Mouse (Mus musculus): ENCODE measurements around the gene Rad51b.

Rad51b gene

DNA sequence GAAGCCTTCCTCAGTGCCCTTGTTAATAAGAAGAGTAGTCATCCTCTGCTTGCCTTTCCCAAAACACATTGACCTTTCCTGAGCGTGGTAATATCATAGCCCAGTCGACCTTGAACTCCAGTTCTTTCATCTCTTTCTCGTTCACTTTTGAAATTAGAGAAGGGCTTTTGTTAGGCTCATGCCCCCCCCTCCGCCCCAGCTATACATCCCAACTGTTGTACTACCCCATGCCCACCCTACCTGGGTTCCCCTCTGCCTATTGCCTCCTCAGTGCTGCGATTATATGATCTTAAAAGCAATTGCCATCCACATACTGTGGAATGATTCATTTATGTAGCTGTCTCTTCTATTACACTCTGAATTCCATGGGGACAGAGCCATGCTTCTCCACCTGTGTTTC is 193.5 kb downstream of the Rad51b start:
- DNase-seq (ENCODE audit: low read depth, low spot score), result no peak

DNA sequence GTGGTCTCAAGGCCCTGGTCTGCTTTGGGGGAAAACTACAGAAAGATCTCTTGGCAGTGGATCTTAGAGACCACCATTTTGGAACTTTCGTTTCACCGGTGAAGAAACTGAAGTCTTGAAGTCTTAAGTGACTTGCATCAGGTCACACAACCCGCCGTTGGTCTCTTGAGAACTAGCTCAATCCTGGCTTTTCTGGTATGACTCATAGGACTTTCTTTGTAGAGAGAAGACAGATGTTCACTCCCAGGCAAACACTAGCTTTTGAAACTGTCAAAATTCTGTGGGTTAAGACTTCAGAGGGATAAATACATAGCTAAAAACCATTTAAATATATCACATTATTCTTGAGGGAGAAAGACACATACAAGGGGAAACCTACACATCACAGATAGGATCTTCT is 195.1 kb downstream of the Rad51b start:
- no peak for DNase-seq (ENCODE audit: low read depth, low spot score)

DNA sequence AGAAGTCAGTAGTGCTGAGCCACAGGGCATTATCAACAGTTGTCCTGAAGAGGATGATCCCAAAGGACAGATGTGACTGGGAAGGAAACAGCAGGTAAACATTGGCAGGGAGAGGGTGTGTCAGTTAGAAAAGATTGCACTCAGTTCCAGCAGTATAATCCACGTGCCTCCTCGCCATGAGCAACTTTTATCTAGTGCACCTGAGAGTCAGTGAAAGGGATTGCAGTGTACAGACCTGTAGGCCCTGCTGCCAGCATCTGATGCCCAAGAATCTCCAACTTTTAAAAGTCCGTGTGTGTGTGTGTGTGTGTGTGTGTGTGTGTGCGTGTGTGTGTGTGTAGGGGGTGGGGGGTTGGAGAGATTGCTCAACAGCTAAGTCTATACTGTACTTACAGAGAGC is 195.5 kb downstream of the Rad51b start:
- no peak for DNase-seq (ENCODE audit: low read depth, low spot score)

DNA sequence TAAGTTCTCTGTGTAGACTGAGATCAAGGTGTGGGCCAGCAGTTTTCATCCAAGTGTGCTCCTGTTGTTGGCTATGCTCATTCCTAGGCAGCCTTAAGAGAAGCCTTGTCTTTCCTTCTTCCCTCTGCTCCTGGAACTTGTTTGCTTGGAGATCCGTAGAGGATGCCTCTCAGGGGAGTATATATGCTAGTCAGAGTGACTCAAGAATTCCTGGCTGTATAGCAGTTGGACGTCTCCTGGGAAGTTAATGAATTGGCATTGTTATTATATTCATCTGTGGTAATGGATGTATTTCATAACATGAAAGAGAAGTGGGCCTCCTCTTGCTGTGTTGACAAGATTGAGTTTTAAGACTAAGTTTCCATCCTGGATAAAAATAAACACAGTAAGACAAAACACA is 196.4 kb downstream of the Rad51b start:
- DNase-seq (ENCODE audit: low read depth, low spot score), result no peak

GRCm38 (mm10) chr12:79498326-79498725 is 201.2 kb downstream of the Rad51b start:
- DNase-seq (ENCODE audit: low read depth, low spot score), result no peak

- DNase-seq (ENCODE audit: low read depth, low spot score), result no peak
Observed at GRCm38 (mm10) chr12:79499809-79500208, 202.7 kb downstream of the Rad51b start.

DNA sequence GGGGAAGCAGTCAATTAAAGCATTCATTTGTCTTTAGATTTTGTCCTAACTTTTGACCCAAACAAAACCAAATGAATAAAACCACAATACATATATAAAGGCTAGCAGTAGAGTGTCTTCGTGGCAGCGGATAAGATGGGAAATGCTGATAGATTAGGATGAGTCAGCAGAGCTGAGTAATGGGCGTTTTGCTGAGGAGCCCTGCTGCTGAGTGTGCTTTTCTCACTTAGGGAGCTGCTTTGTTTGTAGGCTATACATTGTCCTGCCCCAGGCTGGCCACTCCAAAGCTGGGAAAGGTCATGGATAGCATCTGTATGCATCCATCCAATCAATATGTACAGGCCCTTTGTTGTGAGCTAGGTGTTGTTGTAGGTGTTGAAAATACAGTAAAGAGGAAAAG is 204.8 kb downstream of the Rad51b start:
- DNase-seq (ENCODE audit: low read depth, low spot score), result no peak

DNA sequence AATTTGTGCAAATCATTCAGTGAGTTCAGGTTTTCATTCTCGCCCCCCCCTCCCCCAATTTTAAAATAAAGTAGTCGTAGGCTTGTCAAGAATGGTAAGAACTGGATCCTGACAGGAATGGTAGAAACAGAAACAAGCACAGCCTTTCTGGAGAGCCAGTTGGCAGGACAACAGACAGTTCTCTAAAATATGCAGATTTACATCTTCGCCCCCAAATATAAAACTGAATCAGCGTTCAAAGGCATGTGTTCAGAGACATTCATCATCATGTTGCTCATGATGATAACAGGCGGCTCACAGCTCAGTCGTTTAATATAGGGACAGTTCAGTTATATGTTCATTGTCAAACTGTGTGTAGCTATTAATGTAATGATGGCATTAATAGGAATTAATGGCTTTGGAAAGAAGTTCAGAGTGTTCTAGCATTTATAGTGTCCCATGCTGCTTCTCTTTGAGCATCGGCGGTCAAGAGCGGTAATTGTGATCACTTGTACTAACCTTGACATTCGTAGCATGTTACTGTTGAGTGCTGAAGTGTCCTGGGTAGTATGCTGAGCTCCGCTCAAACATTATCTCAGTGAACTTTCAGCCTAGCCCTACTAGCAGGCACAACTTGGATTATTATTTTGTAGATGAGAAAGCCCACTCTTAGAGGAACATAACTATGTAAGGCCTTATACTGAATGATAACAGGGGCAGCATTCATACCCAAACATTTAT is 205.9 kb downstream of the Rad51b start:
- no peak for DNase-seq (ENCODE audit: low read depth, low spot score)

- DNase-seq (ENCODE audit: low read depth, low spot score), result peak; percentile 46
Observed at GRCm38 (mm10) chr12:79503582-79504515, 206.8 kb downstream of the Rad51b start.

- no peak for DNase-seq (ENCODE audit: low read depth, low spot score)
Observed at GRCm38 (mm10) chr12:79504641-79505040, 207.6 kb downstream of the Rad51b start.

DNA sequence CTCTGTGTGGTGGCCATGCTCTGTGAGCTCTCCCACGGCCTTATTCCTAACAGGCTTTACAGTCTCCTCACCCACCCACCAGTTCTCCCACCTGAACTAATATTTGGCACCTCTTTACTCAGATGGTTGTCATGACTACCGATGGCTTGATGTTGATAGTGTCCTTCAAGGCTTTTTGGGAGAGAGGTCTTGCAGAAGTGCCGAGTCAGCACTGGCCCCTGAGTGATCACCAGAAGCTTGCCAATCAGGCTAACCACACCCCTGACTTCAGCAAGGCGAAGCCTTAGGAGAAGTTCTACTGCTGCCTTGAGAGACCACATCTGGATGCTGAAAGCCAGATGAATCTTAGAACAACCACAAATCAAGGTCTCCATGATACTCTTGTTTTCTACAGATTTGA is 209.3 kb downstream of the Rad51b start:
- DNase-seq (ENCODE audit: low read depth, low spot score), result no peak

DNA sequence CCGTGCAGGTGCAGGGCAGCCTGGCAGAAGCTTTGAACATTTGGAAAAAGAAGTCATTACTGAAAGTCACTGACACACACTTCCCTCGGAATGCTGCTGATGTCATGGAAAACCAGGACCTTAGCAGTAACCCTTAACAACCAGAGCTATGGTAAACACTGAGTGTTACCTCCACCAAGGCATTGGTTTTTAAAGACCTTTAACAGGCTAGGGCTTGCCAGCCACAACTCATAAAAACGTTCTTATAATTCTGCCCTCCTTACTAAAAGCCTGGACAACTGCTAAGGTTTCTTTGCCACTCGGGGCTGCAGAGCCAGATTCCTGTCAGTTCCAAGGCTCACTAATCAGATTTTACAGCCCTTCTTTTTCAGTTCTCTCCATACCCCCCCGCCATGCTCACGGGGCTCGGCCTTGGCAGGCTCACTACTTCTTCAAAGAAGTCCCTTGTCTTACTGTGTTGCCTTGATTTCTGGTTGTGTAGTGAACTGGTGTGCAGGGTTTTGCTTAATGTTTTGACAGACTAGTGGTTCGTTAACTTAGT is 210.1 kb downstream of the Rad51b start:
- DNase-seq (ENCODE audit: low read depth, low spot score), result peak; percentile 62

DNA sequence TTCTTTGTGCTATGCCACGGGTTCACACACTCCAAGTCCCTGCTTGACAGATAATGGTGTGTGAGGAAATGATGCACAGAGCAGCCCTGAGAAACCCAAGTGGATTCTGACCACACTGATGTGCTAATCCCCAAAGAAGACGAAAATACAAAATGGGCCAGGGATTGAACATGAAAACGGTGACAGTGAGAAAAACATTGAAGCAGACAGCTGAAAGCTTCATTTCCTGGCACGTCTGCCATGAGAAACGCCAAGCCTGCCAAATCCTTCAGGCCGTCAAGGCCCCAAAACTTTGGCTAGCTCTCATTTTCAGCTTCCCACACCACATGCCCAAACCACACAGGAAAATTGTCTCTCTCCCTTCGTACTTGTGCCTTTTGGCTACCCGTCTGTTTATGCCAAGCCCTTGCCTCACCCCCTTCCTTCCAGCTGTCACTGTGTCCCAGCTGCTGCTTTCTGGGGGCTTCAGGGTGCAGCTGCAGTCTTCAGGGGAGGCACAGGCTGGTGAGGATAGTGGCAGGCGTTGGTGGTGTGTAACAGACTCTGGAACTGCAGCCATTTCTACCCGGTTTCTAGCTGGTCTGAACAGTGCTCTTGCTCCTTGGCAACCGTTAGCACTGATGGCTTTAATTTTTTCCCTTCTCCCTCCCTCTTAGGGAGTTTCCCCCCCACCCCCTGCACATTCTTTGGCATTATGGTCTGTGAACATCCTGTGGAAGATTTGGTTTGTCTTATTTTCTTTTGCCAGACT is 214.5 kb downstream of the Rad51b start:
- DNase-seq (ENCODE audit: low read depth, low spot score), result no peak

DNA sequence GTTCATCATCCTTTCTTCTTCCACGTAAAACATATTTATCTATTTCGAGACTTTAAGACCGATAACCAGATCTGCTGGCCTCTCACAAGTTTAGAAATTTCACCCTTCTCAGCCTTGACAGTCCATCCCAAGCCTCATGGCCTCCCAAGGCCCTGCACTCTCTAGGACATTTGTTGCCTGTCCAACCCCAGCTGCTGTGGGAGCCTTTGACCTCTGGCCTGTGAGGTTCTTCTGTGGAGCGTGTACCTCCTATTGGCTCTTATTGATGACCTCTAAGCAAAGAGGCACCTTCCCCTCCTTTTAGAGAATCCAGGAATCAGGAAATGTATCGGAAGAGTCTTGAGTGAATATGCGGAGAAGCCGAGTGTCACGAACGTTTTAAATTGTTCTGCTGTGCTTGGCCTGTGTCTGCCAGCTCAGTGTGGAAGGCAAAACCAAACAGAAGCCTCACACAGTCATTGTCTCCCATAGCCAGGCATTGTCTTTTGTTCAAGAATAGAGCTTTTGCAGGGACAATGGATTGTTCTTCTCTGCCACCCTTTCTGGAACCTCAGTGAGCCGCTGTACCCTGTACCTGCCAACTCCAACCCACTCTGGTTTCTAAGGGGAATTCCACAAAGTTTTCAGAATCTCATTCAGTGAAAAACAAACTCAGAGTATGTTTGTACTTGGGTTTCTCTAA is 215.3 kb downstream of the Rad51b start:
- DNase-seq (ENCODE audit: low read depth, low spot score), result no peak

DNA sequence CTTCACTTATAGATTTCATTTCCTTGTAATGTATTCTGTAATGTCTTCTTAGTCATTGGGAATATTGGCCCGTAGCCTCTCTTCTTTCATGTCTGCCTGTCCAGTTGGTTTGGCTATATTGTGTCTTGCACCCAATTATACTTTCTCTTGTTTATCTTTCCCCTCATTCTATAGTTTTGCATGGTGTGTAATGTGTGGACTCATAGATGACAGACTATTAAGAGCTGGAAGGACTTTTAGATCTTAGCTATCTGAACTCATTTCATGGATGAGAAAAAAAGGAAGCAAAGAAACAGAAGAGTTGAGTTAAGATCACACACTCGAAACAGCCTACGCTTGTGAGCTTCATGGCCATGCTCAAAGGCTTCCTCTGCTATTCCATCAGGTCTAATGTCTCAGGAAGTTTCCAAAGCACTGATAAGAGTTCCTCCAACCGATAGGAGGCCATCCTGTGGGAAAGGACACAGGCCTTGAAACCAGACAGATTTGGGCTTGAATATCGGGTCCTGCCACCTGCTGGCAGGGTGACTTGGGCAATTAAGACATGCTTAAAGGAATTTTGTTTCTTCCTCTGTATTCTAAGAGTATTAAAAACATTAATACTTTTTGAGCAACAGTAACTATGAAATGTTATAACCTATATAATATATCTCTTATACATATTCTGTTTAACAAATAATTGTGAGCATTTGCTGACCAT is 216.1 kb downstream of the Rad51b start:
- no peak for DNase-seq (ENCODE audit: low read depth, low spot score)

- DNase-seq (ENCODE audit: low read depth, low spot score), result no peak
Observed at GRCm38 (mm10) chr12:79514680-79515079, 217.6 kb downstream of the Rad51b start.

GRCm38 (mm10) chr12:79522374-79522773 is 225.3 kb downstream of the Rad51b start:
- no peak for DNase-seq (ENCODE audit: low read depth, low spot score)

DNA sequence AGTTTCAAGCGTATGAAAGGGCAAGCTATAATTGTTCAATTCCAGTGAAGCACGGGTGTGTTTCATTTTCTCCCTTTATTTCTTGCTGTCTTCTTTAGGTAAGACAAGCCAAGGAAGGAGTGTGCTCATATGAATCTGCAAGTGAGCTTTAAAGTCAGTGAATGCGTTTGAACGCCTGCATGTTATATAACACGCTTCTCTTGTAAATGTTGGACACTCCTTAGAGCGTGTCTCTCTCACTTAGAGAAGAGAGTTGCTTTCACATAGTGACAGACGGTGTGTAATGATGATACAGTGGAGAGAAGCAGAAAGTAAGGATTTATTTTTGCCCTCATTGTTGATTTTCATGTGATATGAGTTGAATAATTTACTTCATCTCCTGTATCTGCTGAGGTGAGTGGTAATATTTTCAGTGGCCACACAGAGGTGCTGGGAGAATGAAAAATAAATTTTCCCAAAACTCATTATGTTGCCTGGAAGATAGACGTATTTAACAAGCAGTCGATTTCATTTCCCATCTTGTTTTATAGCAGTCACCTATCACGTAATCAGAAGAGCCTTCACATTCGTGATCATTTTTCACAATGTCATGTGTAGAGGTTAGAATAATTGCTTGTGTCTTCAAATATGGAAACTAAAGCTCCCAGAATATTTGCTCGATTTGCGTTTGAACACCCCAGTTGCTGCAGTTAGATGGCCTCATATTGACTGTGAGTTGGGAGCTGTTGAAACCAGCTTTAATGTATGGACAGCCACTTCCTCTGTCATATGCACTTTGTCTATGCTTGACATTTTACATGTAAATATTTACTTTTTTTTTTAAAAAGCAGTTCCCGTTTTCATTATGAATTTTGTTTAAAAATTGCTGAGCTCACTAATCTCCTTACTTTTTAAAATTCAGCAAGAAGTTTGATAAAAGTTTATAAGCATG is 228.1 kb downstream of the Rad51b start:
- DNase-seq (ENCODE audit: low read depth, low spot score), result no peak

DNA sequence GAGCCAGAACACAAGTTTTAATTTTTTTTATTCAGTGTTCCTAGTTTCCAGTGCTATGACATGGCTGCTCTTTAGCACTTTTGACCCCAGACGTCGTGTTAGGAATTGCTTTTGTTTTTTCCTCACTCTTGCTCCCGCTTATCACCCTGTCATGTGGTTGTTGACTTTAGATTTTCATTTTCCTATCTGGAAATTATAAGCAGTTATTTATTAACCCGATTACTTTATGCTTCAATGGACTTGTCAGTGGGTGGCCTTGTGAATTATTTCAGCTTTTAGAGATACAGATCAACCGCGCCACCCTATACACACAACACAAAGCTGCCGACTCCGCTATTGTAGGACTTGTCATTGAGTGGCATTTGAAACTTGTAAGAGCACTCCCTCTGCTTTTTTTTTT is 228.8 kb downstream of the Rad51b start:
- no peak for DNase-seq (ENCODE audit: low read depth, low spot score)

- DNase-seq (ENCODE audit: low read depth, low spot score), result no peak
Observed at GRCm38 (mm10) chr12:79527222-79527621, 230.1 kb downstream of the Rad51b start.

All from embryo, embryonic 11.5 days (tissue).